Mouse (Mus musculus): Measurements from ENCODE around the gene Sptssb. TPM values are rescaled to one million over a fixed set of nuclear protein-coding genes. Genes with fewer than 3 reads are reported as not detected.

Sptssb gene
- 0.81 and 1.0 TPM in 2 replicates for polyA plus RNA-seq (2015; fragmentation: Nextera tagmentation; extraction: Ambion mirVana)

- Histone ChIP-seq H3K27ac (replicated peaks) (peak within 1 kb of the TSS; percentile 68), H3K4me1 (replicated peaks) (peaks cover 21% of the 10 kb centered on the region), H3K4me3 (peak within 1 kb of the TSS; percentile 50), H3K9me3 (no peaks in the 10 kb centered on the region), H3K9ac (peak within 1 kb of the TSS; percentile 55), H3K36me3 (no peaks in the 10 kb centered on the region), H3K27me3 (0 out of 2 replicates have a peak, but pooled peaks cover 2% of the 10 kb centered on the region), H3K4me2 (peak within 1 kb of the TSS; percentile 97)
- ATAC-seq (ENCODE audit: low FRiP score, low read depth), result peak; percentile 75
- WGBS, result 2% methylated on average over 24 of the region's 24 CpGs
These were observed at the start of gene Sptssb for GRCm38 (mm10) chr3:69859858-69860588. TSS of gene Sptssb (minus strand) at chr3:69859940.

GRCm38 (mm10) chr3:69908074-69908473, 48.3 kb upstream of the Sptssb start:
- Histone ChIP-seq H3K9ac (no peak overlapping the region), H3K4me3 (no peak overlapping the region), H3K4me1 (replicated peaks) (no peaks in the 10 kb centered on the region), H3K4me2 (no peak overlapping the region), H3K27me3 (no peaks in the 10 kb centered on the region), H3K9me3 (no peaks in the 10 kb centered on the region), H3K27ac (replicated peaks) (no peak overlapping the region), H3K36me3 (no peaks in the 10 kb centered on the region)
- peak; percentile 54; the same call in 1 of the 2 replicates for ATAC-seq (ENCODE audit: low FRiP score, low read depth)
- 59% methylated on average over 4 of the region's 4 CpGs for WGBS

- Histone ChIP-seq H3K27ac (replicated peaks) (no peak overlapping the region), H3K9ac (no peak overlapping the region), H3K4me2 (no peak overlapping the region), H3K36me3 (no peaks in the 10 kb centered on the region), H3K4me3 (no peak overlapping the region), H3K9me3 (no peaks in the 10 kb centered on the region), H3K4me1 (replicated peaks) (no peaks in the 10 kb centered on the region), H3K27me3 (no peaks in the 10 kb centered on the region)
- WGBS, result 59% methylated on average over 6 of the region's 6 CpGs
- ATAC-seq (ENCODE audit: low FRiP score, low read depth), result no peak
These were observed 47.8 kb upstream of the Sptssb start for GRCm38 (mm10) chr3:69907564-69907963.

- Histone ChIP-seq H3K27me3 (no peaks in the 10 kb centered on the region), H3K4me3 (no peak overlapping the region), H3K4me1 (replicated peaks) (no peaks in the 10 kb centered on the region), H3K36me3 (no peaks in the 10 kb centered on the region), H3K4me2 (no peak overlapping the region), H3K9ac (no peak overlapping the region), H3K9me3 (no peaks in the 10 kb centered on the region), H3K27ac (replicated peaks) (no peak overlapping the region)
- peak; percentile 65; the same call in 1 of the 2 replicates for ATAC-seq (ENCODE audit: low FRiP score, low read depth)
- 79% methylated on average over 9 of the region's 9 CpGs for WGBS
These were observed 43.2 kb upstream of the Sptssb start for GRCm38 (mm10) chr3:69902787-69903477.

GRCm38 (mm10) chr3:69902382-69902781, 42.6 kb upstream of the Sptssb start:
- no peak overlapping the region for H3K9ac ChIP-seq
- H3K4me3 ChIP-seq, result no peak overlapping the region
- H3K36me3 ChIP-seq, result no peaks in the 10 kb centered on the region
- H3K4me1 ChIP-seq (replicated peaks), result no peaks in the 10 kb centered on the region
- no peaks in the 10 kb centered on the region for H3K27me3 ChIP-seq
- H3K9me3 ChIP-seq, result no peaks in the 10 kb centered on the region
- no peak overlapping the region for H3K4me2 ChIP-seq
- ATAC-seq (ENCODE audit: low FRiP score, low read depth), result no peak
- H3K27ac ChIP-seq (replicated peaks), result no peak overlapping the region
- WGBS, result 76% methylated on average over 2 of the region's 2 CpGs

- no peak overlapping the region for H3K4me2 ChIP-seq
- H3K27me3 ChIP-seq, result no peaks in the 10 kb centered on the region
- no peak for ATAC-seq (ENCODE audit: low FRiP score, low read depth)
- H3K9me3 ChIP-seq, result no peaks in the 10 kb centered on the region
- no peaks in the 10 kb centered on the region for H3K36me3 ChIP-seq
- no peaks in the 10 kb centered on the region for H3K4me1 ChIP-seq (replicated peaks)
- no peak overlapping the region for H3K4me3 ChIP-seq
- no peak overlapping the region for H3K9ac ChIP-seq
- no peak overlapping the region for H3K27ac ChIP-seq (replicated peaks)
These were observed 42.2 kb upstream of the Sptssb start for GRCm38 (mm10) chr3:69901874-69902381.

DNA sequence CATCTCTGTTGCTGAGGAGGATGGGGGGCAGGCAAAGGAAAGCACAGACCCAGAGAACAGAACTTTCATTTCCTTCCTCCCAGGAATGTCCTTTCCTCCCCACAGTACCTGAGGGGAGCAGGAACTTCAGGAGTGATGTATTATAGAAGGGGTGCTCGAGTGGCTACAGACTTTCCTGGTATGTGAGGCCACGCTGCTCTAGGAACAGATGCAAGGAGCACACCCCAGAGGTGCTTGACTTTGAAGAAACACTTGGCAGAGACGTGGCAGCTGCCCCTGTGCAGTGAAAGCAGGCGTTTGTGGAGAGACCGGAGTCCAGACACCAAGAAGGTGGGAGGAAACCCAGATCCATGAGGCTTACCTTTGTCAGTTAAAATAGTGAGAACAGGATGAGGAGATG, 40.6 kb upstream of the Sptssb start:
- Histone ChIP-seq H3K9ac (no peak overlapping the region), H3K9me3 (no peaks in the 10 kb centered on the region), H3K4me1 (replicated peaks) (no peaks in the 10 kb centered on the region), H3K27ac (replicated peaks) (no peak overlapping the region), H3K4me2 (no peak overlapping the region), H3K36me3 (no peaks in the 10 kb centered on the region), H3K27me3 (no peaks in the 10 kb centered on the region), H3K4me3 (no peak overlapping the region)
- WGBS, result 75% methylated on average over 5 of the region's 5 CpGs
- ATAC-seq (ENCODE audit: low FRiP score, low read depth), result no peak

DNA sequence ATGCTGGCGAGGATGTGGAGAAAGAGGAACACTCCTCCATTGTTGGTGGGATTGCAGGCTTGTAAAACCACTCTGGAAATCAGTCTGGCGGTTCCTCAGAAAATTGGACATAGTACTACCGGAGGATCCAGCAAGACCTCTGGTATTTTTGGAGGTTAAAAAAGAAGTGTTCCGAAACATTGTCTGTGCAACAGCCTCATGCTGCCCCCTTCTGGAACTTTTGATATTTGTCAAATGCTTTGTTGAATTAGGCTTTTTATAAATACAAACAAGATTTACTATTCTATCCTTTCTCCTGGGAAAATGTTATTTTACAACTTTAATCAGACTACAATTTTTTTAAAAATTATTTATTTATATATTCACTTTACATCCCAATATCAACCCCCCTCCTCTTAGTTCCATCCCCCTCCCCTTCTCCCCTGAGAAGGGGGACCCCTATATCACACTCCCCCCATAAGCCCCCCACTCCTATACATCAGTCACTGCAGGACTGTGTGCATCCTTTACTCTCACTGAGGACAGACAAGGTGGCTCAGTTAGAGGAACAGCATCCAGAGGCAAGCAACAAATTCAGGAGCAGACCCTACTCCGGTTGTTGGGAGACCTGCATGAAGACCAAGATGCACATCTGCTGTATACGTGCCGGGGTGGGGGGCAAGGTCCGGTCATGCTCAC, 38.3 kb upstream of the Sptssb start:
- no peak for ATAC-seq (ENCODE audit: low FRiP score, low read depth)
- no peaks in the 10 kb centered on the region for H3K27me3 ChIP-seq
- H3K9me3 ChIP-seq, result no peaks in the 10 kb centered on the region
- H3K27ac ChIP-seq (replicated peaks), result no peak overlapping the region
- no peaks in the 10 kb centered on the region for H3K4me1 ChIP-seq (replicated peaks)
- 74% methylated on average over 7 of the region's 8 CpGs for WGBS
- no peaks in the 10 kb centered on the region for H3K36me3 ChIP-seq
- no peak overlapping the region for H3K4me2 ChIP-seq
- no peak overlapping the region for H3K4me3 ChIP-seq
- no peak overlapping the region for H3K9ac ChIP-seq

- ATAC-seq (ENCODE audit: low FRiP score, low read depth), result no peak
- Histone ChIP-seq H3K9ac (no peak overlapping the region), H3K4me3 (no peak overlapping the region), H3K4me2 (no peak overlapping the region), H3K27me3 (no peaks in the 10 kb centered on the region), H3K36me3 (no peaks in the 10 kb centered on the region), H3K27ac (replicated peaks) (no peak overlapping the region), H3K9me3 (no peaks in the 10 kb centered on the region), H3K4me1 (replicated peaks) (no peaks in the 10 kb centered on the region)
- WGBS, result 93% methylated on average over 11 of the region's 11 CpGs
These were observed 35.8 kb upstream of the Sptssb start for GRCm38 (mm10) chr3:69895516-69895915.

DNA sequence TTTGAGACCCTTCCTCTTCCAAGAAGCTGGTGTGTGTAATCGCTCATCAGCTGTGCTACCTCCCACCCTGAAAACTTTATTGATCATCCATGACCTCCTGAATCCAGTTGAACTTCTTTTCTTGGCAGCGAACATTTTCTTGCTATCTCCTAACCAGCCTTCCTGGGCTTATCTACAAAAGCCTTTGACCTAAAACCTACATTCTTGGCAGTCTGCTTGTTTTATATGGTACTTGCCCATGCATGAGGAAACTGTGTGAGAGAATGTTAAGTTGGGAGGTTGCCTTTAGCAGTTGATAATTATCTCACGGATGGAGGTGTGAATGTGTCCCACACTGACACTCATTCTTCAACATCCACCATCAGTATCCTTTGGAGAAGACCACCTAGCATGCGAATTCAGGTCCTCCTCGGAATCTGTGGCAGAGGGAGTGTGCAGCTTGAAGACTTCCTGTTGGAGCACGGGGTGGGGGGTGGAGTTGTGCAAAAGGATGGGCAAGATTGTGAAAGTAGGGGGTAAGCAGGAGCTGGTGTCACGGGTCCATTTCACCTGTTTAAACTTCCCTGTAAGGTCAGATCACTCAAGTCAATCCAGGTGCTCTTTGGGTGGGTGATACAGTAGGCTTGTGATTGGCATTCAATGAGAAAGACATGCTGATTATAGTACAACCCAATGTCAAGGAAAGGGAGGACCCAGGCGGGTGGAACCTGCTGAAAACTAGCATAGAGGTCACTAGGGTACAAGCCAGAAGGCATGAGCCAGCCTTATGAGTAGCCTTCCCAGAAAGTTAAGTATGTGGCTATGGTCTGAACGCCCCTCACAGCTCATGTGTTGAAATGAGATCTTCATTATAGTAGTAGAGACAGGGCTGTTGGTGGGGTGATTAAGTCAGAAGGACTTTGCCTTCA, 32.7 kb upstream of the Sptssb start:
- H3K36me3 ChIP-seq, result no peaks in the 10 kb centered on the region
- no peak overlapping the region for H3K9ac ChIP-seq
- H3K27me3 ChIP-seq, result no peaks in the 10 kb centered on the region
- ATAC-seq (ENCODE audit: low FRiP score, low read depth), result no peak
- 89% methylated on average over 9 of the region's 9 CpGs for WGBS
- no peaks in the 10 kb centered on the region for H3K4me1 ChIP-seq (replicated peaks)
- H3K4me2 ChIP-seq, result no peak overlapping the region
- no peak overlapping the region for H3K4me3 ChIP-seq
- no peaks in the 10 kb centered on the region for H3K9me3 ChIP-seq
- no peak overlapping the region for H3K27ac ChIP-seq (replicated peaks)

DNA sequence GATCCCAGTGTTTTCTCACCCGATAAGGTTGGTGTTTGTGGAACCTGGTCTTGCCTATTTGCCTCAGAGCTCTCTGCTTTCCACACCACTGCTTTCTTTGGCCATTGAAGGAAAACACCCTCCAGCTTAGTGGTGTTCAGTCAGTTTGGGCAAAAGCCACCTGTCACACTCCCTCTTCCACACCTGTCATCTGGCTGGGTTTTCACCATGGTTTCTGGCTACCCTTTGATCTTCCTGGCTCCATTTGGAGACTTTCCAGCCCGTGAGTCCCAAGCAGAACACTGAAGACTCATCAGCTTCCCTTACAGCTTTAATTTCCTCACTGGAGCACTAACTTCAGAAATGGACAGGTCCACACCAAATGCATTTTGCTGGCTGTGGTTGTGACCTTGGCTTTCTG, 26.1 kb upstream of the Sptssb start:
- Histone ChIP-seq H3K27ac (replicated peaks) (no peak overlapping the region), H3K9me3 (no peaks in the 10 kb centered on the region), H3K4me3 (no peak overlapping the region), H3K4me2 (no peak overlapping the region), H3K4me1 (replicated peaks) (no peaks in the 10 kb centered on the region), H3K9ac (no peak overlapping the region), H3K36me3 (no peaks in the 10 kb centered on the region), H3K27me3 (no peaks in the 10 kb centered on the region)
- 84% methylated on average over 2 of the region's 2 CpGs for WGBS
- ATAC-seq (ENCODE audit: low FRiP score, low read depth), result no peak

Data from hindbrain, embryonic 15.5 days (tissue).